Mouse (Mus musculus): ENCODE results near the gene 2010003K11Rik.

- TF ChIP-seq CTCF (IDR thresholded peaks at IDR 0.05) (no peak), POLR2A (IDR thresholded peaks at IDR 0.05; ENCODE audit: insufficient read depth, low read depth, low read length) (no peak)
Observed at GRCm38 (mm10) chr19:4504830-4505229, 6.4 kb upstream of the 2010003K11Rik start.

All from heart, adult 2 months (tissue).